Mouse (Mus musculus) erythroblast, adult 5-6 weeks (primary cell): ENCODE data around the gene Timm22. TPM values are rescaled to one million over a fixed set of nuclear protein-coding genes. Genes with fewer than 3 reads are reported as not detected.

Experiments used
- ATAC-seq: replicated peaks from 2 replicates; pipeline ENCODE4 v1.8.0; 2016; ENCODE audit warnings: moderate number of reproducible peaks, mild to moderate bottlenecking, moderate TSS enrichment, inconsistent platforms; ENCODE audit not compliant: poor library complexity, low FRiP score, severe bottlenecking
- total RNA-seq, 2 experiments: library from RNA; stranded (forward) in 1 of 2; stranded (reverse) in 1 of 2; fragments of 150-400 nt in 1 of 2; fragments of 200-764, 138-1000 nt in 1 of 2; gene quantifications; 2 replicates each; pipeline versions ENCODE4 v1.2.3 to v1.2.4; 2015 to 2017; ENCODE audit warnings: low replicate concordance in 2 of 2

Gene Timm22
- total RNA-seq, 2 experiments from 2014 or later: 1.6 to 5.4 TPM

- ATAC-seq: no peak
These were observed 21.0 kb downstream of the Timm22 start for GRCm38 (mm10) chr11:76427781-76428180.

GRCm38 (mm10) chr11:76429046-76429445 is 22.3 kb downstream of the Timm22 start:
- no peak for ATAC-seq

GRCm38 (mm10) chr11:76429556-76429955 is 22.8 kb downstream of the Timm22 start:
- ATAC-seq: no peak

- no peak for ATAC-seq
These were observed 23.3 kb downstream of the Timm22 start for GRCm38 (mm10) chr11:76429966-76430631.

- ATAC-seq: no peak
These were observed 29.3 kb downstream of the Timm22 start for GRCm38 (mm10) chr11:76436009-76436408.

- ATAC-seq: no peak
These were observed 30.2 kb downstream of the Timm22 start for GRCm38 (mm10) chr11:76436864-76437437.

GRCm38 (mm10) chr11:76439666-76440065 is 32.9 kb downstream of the Timm22 start:
- ATAC-seq: no peak

- ATAC-seq: no peak
These were observed 38.7 kb downstream of the Timm22 start for GRCm38 (mm10) chr11:76445459-76445858.

- no peak for ATAC-seq
These were observed 39.5 kb downstream of the Timm22 start for GRCm38 (mm10) chr11:76446251-76446650.

GRCm38 (mm10) chr11:76449520-76450201 is 42.9 kb downstream of the Timm22 start:
- no peak for ATAC-seq

GRCm38 (mm10) chr11:76450202-76450561 is 43.4 kb downstream of the Timm22 start:
- no peak for ATAC-seq

GRCm38 (mm10) chr11:76454492-76454891 is 47.7 kb downstream of the Timm22 start:
- no peak for ATAC-seq

GRCm38 (mm10) chr11:76456233-76456632 is 49.5 kb downstream of the Timm22 start:
- ATAC-seq: peak; percentile 86

- ATAC-seq: no peak
These were observed 50.1 kb downstream of the Timm22 start for GRCm38 (mm10) chr11:76456897-76457296.

GRCm38 (mm10) chr11:76458730-76459129 is 52.0 kb downstream of the Timm22 start:
- no peak for ATAC-seq

GRCm38 (mm10) chr11:76459489-76459888 is 52.7 kb downstream of the Timm22 start:
- ATAC-seq: no peak

GRCm38 (mm10) chr11:76461201-76461600 is 54.4 kb downstream of the Timm22 start:
- no peak for ATAC-seq

GRCm38 (mm10) chr11:76461696-76462095 is 54.9 kb downstream of the Timm22 start:
- ATAC-seq: no peak

- no peak for ATAC-seq
These were observed 59.1 kb downstream of the Timm22 start for GRCm38 (mm10) chr11:76465879-76466278.
